Mouse (Mus musculus): ENCODE measurements at regions not wholly inside any gene's neighbourhood (a gene's known extent, or its start where the extent isn't known, plus 50 kb on each side); places are given as distances from the start of the nearest gene placed in this dataset.

DNA sequence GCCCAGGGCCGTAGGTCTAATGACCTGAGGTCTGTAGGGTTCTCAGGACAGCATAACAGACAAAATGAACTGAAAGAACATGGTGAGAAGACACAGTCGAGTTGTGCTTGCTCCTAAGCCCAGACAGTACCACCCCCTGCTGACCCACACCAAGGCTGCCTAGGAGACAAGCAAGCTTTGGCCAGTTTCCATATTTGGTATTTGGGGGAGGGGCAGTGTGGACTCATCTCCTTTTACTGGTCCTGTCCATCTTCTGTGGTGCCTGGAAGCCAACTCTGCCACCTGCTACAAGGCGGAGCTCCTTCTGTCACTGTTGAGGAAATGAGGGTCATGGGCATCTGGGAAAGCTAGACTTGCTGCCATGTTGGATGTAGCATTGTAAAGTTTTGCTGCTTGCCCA is 68.9 kb downstream of the Tex29 start:
- no peak for DNase-seq (ENCODE audit: low spot score in 2 of 2)

DNA sequence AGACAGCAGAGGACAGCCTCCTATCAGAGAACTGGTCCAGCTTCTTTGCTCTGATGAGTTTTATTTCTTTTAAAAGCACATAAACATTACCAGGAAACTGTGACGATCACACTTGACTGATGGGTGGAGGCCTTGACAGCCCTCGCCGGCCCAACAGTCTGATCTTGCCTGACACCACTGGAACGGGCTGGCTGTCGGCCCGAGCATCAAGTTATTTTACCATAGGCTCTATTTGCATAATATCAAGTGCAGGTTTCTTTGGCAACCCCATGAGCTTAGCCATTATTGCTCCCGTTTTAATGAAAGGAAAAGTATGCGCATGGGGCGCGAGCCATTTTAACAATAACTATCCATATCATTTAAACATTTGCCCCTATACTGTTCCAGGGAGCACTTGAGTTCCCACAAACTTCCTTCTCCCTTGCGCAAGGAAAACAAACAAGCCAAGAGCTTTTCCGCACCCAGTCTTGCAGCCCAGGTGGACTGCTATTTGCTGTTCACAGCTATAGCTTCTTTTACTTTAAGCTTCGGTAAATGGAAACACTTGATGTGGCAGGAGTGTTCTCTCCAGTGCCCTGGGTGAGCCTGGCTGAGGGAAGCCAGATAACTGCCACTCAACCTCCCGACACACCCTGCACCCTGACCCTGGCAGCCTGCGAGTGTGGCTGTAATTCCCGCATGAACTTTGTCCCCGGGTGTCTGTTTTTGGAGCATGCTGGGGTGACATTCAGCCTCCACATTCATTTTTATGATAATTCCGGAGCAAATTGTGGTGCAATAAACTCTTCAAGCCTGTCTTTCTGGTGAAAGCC is 71.6 kb downstream of the Tex29 start:
- DNase-seq (ENCODE audit: low spot score in 2 of 2) = no peak

DNA sequence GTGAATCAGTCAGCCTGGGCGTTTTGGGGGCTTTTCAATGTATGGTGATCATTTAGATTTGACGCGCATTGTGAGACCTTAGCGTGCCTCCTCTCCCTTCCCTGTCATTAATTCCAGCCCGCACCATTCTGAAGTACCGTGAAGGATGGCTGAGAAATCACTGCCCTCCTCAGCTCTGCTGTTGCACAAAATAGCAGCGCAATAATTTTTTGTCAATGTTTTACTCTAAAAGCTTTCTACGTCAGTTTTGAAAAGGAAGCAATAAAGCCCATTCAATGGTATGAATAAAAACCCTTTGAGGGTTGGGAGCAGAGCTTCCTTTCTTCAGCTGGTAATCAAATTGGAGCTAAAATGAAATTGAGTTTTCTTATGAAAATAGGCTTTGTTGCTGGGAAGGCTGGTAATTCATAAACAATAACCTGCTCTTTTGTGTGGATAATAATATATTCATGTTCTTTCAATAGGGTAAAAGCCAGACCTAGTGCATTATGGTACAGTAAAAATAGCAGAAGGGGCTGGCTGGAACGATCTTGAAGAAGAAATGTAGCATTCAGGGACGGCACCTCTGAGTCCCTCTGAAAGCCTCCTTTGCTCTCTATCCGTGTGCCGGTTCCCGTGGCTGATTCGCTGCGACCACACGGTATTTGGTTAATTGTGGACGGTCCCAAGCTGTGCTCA is 72.3 kb downstream of the Tex29 start:
- DNase-seq (ENCODE audit: low spot score in 2 of 2) = no peak

DNA sequence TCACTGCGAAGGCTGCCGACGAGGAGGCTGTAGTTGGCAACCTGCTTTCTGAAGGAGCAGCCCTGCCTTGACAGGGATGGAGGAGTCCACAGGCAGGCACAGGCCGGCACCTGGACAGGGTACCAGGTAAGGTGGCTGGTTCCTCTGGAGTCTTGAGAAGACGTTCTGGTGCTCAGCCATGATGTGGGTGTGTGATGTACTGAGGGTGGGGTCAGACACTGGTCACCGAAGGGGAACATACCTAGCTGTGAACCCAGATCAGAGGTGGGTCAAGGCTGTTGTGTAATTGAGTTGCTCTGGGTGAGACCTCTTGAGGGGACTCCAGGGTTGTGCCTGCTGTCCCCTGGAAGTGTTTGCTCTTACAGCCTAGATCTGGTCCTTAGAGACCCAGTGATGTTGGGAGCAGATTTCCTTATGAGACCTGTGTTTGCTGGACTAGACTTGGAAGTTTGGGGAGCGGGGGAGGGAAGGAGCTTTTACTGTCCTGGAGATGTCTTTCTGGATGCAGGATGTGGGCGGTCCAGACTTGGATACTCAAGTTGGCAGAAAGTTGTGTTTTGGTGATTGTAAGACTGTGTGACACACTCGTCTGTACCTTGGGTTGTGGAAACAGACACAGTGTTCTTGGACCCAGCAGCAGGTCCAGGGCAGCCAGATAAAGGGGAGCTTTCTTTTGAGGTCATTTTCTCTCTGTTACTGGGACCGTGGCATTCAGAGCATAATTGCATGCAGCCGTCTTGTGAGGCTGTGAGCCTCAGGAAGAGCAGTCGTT is 73.0 kb downstream of the Tex29 start:
- no peak for DNase-seq (ENCODE audit: low spot score in 2 of 2)

DNA sequence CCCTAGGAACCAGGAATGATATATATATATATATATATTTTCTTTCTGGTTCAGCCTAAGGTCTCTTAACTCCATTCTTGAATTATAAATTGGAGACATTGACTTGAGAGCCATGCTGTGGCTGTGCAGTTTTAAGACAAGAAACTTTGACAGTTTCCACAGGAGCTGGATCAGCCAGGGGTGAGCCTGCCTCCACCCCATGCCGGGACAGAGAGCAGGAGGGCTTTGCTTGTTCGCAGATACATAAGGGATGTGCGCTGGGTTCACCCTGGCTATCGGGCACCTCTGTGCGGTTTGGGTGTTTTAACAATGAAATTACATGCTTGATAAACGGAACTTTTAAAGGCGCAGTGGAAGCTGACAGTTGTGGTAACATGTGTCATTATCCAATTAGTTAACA is 73.9 kb downstream of the Tex29 start:
- no peak for DNase-seq (ENCODE audit: low spot score in 2 of 2)

DNA sequence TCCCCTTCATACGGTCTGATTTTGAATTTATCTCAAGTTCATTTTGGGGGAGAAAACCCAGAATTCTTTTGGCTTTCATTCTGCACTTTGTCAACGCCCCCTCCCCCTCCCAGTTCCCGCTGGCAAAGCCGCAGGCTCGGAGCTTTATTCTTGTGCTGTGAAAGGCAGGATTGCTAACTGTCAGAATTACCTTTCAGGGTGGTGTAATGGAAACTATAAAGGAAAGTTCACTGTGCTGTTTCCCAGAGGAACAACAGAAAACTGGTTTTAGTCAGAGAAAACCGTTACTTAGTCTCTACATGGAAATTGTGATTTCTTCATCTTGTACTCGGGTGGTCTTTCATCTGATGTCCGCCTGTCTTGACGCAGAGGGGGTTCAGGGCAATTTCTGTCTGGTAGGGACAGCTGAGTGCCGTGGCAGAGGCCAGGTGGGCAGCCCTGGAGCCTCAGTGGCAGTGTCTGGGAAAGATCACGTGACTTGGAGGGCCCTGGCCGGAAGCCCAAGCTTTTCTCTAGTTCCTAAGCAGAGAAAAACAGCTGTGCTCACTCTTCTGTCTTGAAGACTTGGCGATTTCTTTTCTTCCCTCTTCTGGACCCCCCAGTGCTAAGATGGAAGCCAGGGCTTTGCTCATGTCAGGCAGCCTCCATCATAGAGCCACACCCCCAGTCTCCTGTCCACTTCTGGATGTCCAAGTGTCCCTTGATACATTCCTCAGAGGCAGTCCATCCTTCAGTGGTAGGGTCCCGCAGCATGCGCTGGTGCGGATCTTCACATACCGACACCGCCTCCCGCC is 74.6 kb downstream of the Tex29 start:
- no peak for DNase-seq (ENCODE audit: low spot score in 2 of 2)

DNA sequence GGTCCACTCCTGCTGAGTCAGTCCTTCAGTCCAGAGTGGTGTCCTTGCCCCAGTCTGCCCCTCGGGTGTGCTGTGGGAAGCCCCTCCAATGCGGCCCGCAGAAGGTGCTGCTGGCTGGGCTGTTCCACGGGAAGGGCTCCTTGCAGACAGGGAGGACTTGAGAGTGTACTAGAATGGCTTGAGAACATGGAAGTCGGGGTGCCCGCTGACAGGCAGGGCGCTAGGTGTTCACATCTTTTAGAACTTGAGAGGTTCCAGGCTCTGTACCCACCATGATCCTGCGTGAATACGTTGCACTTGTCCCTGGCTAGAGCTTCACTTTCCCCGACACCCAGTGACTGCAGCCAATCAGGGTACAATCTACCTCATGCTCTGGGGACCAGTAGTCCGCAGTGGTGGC is 75.4 kb downstream of the Tex29 start:
- no peak for DNase-seq (ENCODE audit: low spot score in 2 of 2)

DNA sequence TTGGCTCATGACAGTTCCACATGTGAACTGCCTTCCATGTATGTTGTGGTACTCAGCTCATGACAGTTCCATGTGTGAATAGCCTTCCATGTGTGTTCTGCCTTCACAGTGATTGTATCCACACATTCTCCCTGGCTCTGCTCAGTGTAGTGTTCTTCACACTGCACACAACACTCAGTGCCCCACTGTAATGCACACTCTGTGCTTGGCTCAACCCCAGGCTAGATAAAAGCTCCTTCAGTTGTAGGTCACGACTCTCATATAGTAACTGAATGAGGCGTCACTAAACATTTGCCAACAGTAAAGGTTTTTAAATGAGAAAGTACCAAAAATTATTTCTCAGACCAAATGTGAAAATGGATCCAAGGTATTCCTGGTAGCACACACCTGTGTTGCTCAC is 79.6 kb downstream of the Tex29 start:
- no peak for DNase-seq (ENCODE audit: low spot score in 2 of 2)

DNA sequence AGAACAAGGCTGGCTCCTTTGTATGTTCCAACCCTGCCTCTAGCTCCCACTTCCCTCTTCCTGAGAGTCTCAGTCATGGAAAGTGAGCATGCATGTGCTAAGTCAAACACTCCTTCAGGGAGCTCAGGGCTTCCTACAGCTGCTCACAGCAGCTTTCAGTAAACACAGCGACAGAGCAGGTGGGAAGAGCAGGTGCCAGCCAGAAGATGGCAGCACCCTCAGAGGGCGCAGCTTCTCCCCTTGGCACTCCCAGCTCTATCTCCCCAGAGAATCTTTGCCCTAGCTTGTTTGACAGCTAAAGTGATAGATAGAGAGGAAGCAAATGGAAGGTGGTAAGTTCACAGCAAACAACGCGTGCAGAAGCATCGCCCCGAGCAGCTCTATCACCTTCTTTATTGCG is 82.8 kb downstream of the Tex29 start:
- no peak for DNase-seq (ENCODE audit: low spot score in 2 of 2)

DNA sequence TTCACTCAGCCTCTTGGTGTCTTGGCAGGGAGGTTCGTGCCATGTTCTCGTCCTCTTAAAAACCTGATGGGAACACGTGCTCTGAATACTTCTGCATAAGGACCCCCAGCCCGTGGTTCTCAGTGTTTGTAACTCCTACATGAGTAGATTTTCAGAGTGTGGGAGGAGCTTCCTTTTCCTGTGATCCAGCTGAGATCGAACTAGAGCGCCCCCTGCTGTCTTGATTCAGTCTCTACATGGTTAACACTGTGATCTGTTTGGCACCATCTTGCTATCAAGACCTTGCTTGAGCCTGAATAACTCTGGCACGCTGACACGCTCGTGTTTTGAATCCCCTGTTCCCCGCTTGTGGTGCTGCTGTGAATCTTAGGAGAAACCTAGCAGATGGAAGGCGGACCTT is 83.9 kb downstream of the Tex29 start:
- DNase-seq (ENCODE audit: low spot score in 2 of 2) = peak; percentile 24 to 46

DNA sequence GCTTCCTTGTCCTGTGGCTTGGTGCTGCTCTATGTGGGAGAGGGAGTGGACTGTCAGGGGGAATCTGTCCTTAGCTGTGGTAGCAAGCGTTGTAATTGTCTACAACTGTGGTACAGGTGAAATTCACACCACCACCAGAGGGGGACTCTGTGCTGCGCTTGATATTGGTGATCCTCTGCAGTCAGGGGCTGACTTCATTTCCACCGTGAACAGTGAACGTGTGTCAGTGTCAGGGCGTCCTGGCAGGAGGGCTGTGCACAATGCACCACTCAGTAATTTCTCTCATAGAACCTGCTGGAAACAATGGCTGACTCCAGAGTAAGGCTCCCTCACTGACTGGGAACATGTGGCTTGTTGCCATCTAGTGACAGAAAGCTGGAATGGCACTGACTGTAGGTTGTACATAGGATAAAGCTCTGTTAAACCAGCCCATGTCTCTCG is 102.6 kb downstream of the Tex29 start:
- no peak for DNase-seq (ENCODE audit: low spot score in 2 of 2)

DNA sequence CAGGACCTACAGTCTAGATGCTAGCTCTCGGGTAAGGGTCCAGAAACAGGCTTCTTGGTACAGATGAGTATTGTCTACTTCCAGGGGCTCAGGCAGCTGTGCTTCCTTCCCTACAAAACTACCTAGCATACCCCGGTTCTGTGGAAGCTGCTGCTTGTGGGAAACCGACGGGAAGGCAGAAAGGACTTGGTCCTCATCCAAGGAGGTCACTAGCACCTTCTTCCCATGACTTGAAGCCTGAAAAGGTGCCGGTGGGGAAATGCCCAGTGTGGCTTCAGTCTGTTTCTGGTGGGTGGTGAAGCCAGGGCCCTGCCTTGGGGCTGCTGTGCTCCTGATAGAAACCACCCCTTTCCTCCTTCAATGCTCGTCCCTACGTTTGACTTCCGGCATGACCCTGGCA is 107.5 kb downstream of the Tex29 start:
- no peak for DNase-seq (ENCODE audit: low spot score in 2 of 2)

DNA sequence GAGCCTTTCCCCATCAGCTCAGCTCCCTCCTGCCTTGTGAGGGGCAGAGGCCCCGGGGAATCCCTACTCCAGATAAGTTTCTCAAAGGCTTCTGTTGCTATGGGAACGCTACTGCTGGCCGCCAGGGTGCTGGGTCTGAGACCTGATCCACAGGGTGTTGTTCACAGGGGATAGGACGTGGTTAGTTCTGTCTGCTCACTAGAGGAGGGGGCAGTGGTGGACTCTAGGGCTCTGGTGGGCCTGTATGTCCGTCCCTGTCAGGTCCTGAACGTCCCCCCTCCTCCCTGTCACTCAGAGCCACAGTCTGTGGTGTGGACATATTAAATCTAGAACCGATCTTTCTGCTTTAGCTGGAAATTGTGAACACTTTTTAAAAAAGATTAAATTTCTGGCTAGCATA is 116.0 kb downstream of the Tex29 start:
- no peak for DNase-seq (ENCODE audit: low spot score in 2 of 2)

DNA sequence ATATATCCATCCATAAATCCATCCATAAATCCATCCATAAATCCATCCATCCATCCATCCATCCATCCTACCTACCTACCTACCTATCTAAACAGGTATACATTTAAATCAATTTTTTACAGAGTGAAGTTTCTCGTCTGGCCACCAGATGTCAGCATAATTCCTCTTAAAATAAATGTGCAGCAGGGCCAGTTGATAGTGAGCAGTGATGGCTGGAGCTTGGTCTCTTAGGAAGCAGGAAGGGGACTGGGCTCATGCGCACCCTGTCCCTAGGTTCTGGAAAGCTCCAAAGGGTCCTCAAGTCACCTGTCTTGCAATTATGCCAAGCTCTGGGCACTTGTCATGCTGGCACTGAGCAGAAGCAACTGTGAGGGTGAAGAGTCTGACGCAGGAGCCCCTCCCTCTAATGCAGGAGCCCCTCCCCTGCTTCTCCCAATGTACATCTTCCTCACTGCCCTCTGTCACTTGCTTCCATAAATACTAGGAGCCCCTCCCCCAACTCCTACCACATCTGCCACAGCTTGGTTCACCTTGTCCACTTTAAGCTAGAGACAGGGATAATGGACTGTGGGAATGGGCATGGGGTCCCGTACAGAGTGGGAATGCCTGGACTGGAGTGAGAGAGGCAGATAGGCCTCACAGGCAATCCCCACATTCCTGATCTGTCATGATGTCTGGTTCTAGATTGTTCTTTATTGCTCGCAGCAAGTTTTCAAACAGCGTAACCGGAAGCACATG is 116.9 kb downstream of the Tex29 start:
- peak in 1 of 2 experiments; percentile 8 for DNase-seq (ENCODE audit: low spot score in 2 of 2)

DNA sequence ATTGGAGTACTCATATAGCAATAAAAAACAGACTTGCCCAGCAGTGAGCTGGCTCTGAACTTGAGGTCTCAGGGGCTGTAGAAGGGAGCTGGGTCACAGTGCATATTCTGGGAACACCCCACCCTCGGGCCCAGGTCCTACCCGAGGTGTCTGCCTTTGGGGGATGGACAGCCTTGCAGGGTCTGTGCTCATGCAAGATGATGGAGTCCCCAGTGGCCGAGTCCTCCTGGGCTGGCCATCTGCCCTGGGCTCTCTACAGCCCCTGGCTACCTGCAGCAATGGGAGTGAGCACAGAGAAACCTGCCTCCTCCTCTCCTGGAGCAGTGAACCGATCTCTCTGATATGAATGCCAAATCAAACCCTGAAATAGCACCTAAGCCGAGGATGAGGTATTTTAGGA is 117.9 kb downstream of the Tex29 start:
- no peak for DNase-seq (ENCODE audit: low spot score in 2 of 2)

DNA sequence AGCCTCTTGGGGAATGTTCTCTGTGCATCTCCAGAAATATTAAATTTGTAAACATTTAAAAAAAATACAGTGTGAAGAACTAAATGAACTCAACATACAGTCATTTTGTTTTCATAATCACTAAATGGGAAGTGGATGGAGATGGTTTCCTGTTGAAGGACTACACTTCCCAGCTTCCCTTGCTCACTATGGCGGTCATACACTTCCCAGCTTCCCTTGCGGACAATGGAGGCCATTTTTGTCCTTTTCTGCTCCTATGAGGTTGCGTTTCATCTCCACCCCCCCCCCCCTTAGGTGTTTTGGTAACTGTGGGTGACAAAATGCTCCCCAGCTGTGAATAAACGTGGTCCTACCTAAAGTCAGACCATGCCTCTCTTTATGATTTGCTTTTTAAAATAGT is 119.2 kb downstream of the Tex29 start:
- DNase-seq (ENCODE audit: low spot score in 2 of 2) = no peak

DNA sequence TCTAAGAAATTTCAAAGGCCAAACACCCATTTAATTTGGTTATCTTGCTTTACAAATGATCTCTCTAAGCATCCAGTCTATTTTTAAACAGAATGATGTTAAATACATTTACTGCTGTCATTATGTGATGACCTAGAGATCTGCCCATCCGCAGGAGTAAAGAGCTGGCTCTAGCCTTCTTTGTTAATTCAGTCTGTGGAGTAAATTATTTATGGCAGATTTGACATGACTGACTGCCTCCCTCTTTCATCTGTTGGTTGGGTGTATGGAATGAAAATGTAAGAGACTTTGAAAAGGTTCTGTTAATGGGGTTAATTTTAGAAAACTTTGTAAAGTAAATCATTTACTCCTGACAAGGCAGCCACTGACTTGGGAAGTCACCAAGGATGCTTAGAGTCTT is 123.3 kb downstream of the Tex29 start:
- no peak for DNase-seq (ENCODE audit: low spot score in 2 of 2)

DNA sequence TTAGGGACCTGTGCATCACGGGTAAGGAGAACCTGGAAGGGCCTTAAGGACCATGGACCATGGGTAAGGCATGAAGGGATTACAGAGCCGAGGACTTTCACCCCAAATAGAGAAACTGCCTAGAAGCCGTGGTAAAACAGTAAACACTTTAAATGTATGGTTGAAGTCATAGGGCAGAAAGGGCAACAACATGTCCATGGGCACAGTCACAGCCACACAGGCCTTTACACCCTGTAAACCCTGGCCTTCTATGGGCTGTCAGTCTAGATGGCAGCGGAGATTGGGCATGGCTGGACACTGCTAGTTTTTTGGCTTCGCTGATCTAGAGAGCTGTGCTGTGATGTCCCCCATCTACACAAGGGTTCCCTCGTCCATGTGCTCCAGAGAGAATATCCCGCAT is 127.4 kb downstream of the Tex29 start:
- DNase-seq (ENCODE audit: low spot score in 2 of 2) = no peak

DNA sequence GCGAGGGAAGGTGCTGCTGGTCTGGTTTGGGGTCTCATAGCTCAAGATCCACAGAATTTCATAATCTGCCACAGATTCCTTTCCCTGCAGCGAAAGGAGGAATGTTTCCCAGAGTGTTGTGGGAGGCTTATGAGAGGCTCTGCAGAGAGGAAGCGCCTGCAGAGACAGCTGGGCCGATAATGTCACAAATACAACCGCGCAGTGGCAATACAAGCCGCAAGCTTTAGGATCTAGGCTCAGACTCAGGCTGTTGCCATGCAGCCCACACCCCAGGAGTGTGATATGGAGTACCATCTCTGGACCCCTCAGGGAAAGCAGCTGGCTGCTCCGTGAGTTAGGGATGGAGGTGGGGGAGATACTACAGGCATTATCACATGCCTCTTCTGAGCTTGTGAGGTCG is 130.2 kb downstream of the Tex29 start:
- no peak for DNase-seq (ENCODE audit: low spot score in 2 of 2)

DNA sequence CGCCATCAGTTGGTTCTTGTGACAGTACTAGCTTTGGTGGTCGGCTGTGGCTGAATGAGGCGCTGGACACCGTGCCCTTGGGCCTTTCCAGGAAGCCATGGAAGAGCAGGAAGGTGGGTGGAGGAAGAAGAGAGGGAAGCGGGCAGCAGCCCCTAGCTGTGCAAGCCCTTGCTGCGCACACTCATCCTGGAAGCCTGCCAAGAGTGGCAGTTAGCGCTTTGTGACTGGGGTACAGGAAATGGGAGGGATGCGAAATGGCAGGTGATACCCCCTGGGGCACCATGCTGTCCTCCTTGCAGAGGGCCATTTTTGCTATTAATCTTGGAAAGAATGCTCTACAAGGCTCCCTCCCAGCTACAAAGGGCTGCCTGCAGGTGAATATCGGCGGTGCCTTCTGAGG is 133.2 kb downstream of the Tex29 start:
- DNase-seq (ENCODE audit: low spot score in 2 of 2) = no peak

DNA sequence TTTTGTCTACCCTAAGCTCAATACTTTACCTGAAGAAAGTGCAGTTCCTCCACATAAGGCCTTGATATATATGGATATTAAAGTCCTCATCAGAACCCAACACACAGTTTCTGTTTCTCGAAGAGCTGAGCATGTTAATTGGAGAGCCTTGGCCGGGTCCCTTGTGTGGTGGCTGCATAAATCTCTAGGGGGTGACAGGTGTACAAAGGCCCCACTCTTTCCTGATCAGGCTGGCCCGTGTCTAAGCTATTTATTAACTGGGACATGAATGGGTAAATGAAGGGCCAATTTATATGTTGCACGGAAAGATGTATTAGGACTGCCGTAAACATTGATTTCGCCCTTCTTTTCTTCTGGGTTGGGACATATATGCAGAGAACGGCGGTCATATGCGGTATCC is 136.8 kb downstream of the Tex29 start:
- DNase-seq (ENCODE audit: low spot score in 2 of 2) = no peak
